Mouse (Mus musculus): ENCODE results near the gene Kcnn1.

GRCm38 (mm10) chr8:70810962-70811680 is 51.9 kb downstream of the Kcnn1 start:
- TF ChIP-seq CTCF (IDR thresholded peaks at IDR 0.05; ENCODE audit: low read depth, low read length) (no peak), POLR2A (IDR thresholded peaks at IDR 0.05; ENCODE audit: insufficient read depth, low read length) (no peak)
